Mouse (Mus musculus) CH12.LX (cell line): ENCODE results near the gene Nudt16l1.

ENCODE experiments used
- CTCF ChIP-seq, 2 experiments: IDR thresholded peaks in 1 of 2; conservative IDR thresholded peaks in 1 of 2; 2 replicates each; pipeline ENCODE4 v1.5.1; 2011 to 2012; ENCODE audit warnings: low read depth in 2 of 2, low read length in 2 of 2, improper control_type of control experiment in 1 of 2, inconsistent platforms in 1 of 2, mild to moderate bottlenecking in 1 of 2, moderate library complexity in 1 of 2
- EP300 ChIP-seq: IDR thresholded peaks from 2 replicates; pipeline ENCODE4 v1.6.1; 2011; ENCODE audit warnings: low read length, improper control_type of control experiment
- POLR2A ChIP-seq: IDR thresholded peaks from 2 replicates; pipeline ENCODE4 v1.6.1; 2011; ENCODE audit warnings: low read depth, mild to moderate bottlenecking, improper control_type of control experiment, low read length
- SMC3 ChIP-seq: IDR thresholded peaks from 2 replicates; pipeline ENCODE4 v1.6.1; 2011; ENCODE audit warnings: low read depth, low read length, improper control_type of control experiment
- USF2 ChIP-seq: conservative IDR thresholded peaks from 2 replicates; pipeline ENCODE4 v1.6.1; 2011; ENCODE audit warnings: low read depth, low read length, improper control_type of control experiment
- ZNF384 ChIP-seq: IDR thresholded peaks from 2 replicates; pipeline ENCODE4 v1.6.1; 2012; ENCODE audit warnings: low read depth, low read length, improper control_type of control experiment, inconsistent platforms

DNA sequence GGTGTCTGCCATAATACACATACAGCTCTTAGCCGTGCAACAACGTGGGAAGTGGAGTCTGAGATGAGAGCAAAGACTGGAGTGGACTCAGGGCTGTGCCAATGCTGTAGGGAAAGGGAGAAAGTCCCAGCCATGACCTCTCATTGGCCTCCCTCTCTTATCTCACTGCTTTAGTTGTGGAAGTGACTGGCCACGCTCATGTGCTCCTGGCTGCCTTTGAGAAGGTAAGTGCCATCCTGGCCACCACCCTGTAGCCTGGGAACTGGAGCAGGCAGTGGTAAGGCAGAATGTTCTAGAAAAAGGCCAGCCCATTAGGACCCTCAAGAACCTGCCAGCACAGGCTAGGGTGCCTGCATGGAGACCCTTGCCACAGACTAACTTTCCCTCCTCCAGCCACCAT lies 22.6 kb upstream of the Nudt16l1 start:
- TF ChIP-seq CTCF (conservative IDR thresholded peaks at IDR 0.05 in 1 of 2, IDR thresholded peaks at IDR 0.05 in 1 of 2; ENCODE audit: low read depth in 2 of 2, low read length in 2 of 2) (no peak), EP300 (no peak), ZNF384 (no peak), USF2 (no peak), POLR2A (no peak), SMC3 (no peak)
